Mouse (Mus musculus) ES-Bruce4 (cell line): ENCODE data around the gene Dffb. TPM values are rescaled to one million over a fixed set of nuclear protein-coding genes. Genes with fewer than 3 reads are reported as not detected.

Experiments
- H3K27ac ChIP-seq: 2 replicates; pipeline ENCODE4 v1.5.1; 2012; ENCODE audit warnings: low read length, inconsistent platforms; ENCODE audit not compliant: insufficient read depth
- H3K27me3 ChIP-seq: 2 replicates; pipeline ENCODE4 v1.6.1; 2012; ENCODE audit warnings: mild to moderate bottlenecking, low read length, inconsistent platforms; ENCODE audit not compliant: control insufficient read depth, poor library complexity, insufficient read depth, severe bottlenecking
- H3K36me3 ChIP-seq: 2 replicates; pipeline ENCODE4 v1.6.1; 2012; ENCODE audit warnings: inconsistent platforms, mild to moderate bottlenecking, low read length, moderate library complexity; ENCODE audit not compliant: control insufficient read depth, poor library complexity, insufficient read depth, severe bottlenecking
- H3K4me1 ChIP-seq: one replicate; pipeline ENCODE4 v1.8.1; 2011; ENCODE audit warnings: low read length; ENCODE audit not compliant: control insufficient read depth, insufficient read depth
- H3K4me3 ChIP-seq: 2 replicates; pipeline ENCODE4 v1.5.1; 2011; ENCODE audit warnings: low read depth, mild to moderate bottlenecking, low read length
- H3K9ac ChIP-seq: 2 replicates; pipeline ENCODE4 v1.6.1; 2012; ENCODE audit warnings: low read depth, mild to moderate bottlenecking, inconsistent platforms; ENCODE audit not compliant: poor library complexity, severe bottlenecking
- H3K9me3 ChIP-seq: replicated peaks from 2 replicates; pipeline ENCODE4 v1.6.1; 2012; ENCODE audit warnings: mild to moderate bottlenecking, low read length, inconsistent platforms; ENCODE audit not compliant: control insufficient read depth, poor library complexity, insufficient read depth, severe bottlenecking
- CTCF ChIP-seq: IDR thresholded peaks from one replicate; pipeline ENCODE4 v1.8.1; 2011; ENCODE audit warnings: low read depth, low read length
- EP300 ChIP-seq: IDR thresholded peaks from 2 replicates; pipeline ENCODE4 v1.6.1; 2011; ENCODE audit warnings: low read depth, low read length; ENCODE audit not compliant: insufficient read depth
- POLR2A ChIP-seq: IDR thresholded peaks from one replicate; pipeline ENCODE4 v1.8.1; 2011; ENCODE audit warnings: low read length; ENCODE audit not compliant: insufficient read depth
- polyA plus RNA-seq: library from polyadenylated mRNA; stranded (reverse); fragments of >200 nt; gene quantifications from 2 replicates; pipeline ENCODE4 v1.2.4, GENCODE M21; 2011; ENCODE audit warnings: low read depth; ENCODE audit not compliant: missing spikeins, insufficient read depth, insufficient read length

Gene Dffb
- polyA plus RNA-seq, result 17.3 and 18.5 TPM in 2 replicates

- Histone ChIP-seq H3K4me3 (peak within 1 kb of the TSS; percentile 81), H3K27me3 (no peaks in the 10 kb centered on the region), H3K27ac (no peak within 1 kb of the TSS), H3K9me3 (no peaks in the 10 kb centered on the region), H3K36me3 (no peaks in the 10 kb centered on the region), H3K9ac (peak within 1 kb of the TSS; percentile 33), H3K4me1 (no peaks in the 10 kb centered on the region)
- no peak for TF ChIP-seq POLR2A
- TF ChIP-seq EP300, result peak; percentile 70; the same call in 1 of the 2 replicates
Measured at GRCm38 (mm10) chr4:153974431-153975291, at the start of gene Dffb, which contains the start of gene Cep104. Gene Dffb (minus strand): TSS chr4:153975126. Gene Cep104 (plus strand): TSS chr4:153975194.

DNA sequence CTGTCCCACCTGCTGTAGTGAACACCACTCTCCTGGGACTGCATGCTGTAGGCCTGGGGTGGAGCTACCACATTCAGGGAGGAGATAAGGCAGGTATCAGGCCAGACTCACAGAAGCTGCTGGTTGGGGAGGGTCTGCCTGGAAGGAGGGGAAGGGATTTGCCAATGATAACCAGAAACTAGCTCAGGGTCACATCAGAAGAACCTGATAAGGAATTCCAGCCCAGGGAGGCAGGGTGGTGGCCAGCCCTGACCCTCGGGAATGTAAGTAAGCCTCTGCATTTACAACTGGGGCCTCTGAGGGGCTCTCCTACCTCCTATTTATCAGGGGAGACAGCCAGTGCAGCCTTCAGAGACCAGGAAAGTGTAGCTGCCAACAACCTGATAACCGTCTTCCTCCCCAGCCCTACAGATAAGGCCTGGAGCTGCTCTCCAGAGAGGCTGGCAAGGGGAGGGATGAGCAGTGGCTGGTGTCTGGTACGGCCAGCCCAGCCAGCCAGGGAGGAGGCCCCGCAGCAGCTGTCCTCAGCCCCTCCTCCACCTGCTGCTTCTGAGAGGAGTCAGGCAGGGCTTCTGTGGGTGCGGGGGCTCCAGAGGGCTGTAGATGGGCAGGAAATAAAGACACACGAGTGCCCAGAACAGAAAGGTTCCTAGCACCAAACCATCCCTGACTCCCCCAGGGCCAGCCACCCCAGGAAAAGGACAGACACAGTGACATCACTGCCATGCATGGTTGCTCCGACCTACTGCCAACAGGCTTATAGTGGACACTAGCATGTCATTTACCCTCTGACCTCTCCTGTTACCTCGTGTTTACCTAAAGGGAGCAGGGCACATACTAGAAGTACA is 49.1 kb upstream of the Dffb start:
- Histone ChIP-seq H3K27me3 (no peaks in the 10 kb centered on the region), H3K4me3 (no peak overlapping the region)
- TF ChIP-seq POLR2A (no peak), EP300 (no peak), CTCF (no peak)

DNA sequence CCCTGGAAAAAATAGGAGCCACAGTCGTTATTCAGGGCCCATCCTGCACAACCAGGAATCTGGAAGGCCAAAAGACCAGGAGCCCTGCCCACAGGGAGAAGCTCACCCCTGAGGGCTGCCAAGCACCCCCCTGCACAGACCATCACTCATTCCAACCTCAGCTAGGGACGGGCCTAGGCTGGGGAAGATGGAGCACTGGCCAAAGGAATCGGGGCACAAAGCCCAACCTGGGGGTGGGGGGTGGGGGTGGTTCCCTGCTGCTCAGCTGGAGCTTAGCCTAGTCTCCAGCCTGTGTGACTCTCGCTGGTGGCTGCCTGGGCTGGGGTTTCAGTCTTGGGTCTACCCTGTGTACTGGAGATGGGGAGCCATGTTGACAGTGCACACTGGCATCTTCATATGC is 47.9 kb upstream of the Dffb start:
- H3K27me3 ChIP-seq, result no peaks in the 10 kb centered on the region
- no peak overlapping the region for H3K9ac ChIP-seq
- TF ChIP-seq CTCF (no peak), POLR2A (no peak), EP300 (no peak)
- no peaks in the 10 kb centered on the region for H3K9me3 ChIP-seq
- peaks cover 11% of the 10 kb centered on the region for H3K36me3 ChIP-seq
- H3K27ac ChIP-seq, result no peak overlapping the region
- H3K4me3 ChIP-seq, result no peak overlapping the region
- no peaks in the 10 kb centered on the region for H3K4me1 ChIP-seq

More for the DNA sequence above, 49.1 kb upstream of the Dffb start:
- Histone ChIP-seq H3K9me3 (no peaks in the 10 kb centered on the region), H3K4me1 (no peaks in the 10 kb centered on the region), H3K9ac (no peak overlapping the region), H3K36me3 (peaks cover 5% of the 10 kb centered on the region; the same call in 1 of the 2 replicates), H3K27ac (no peak overlapping the region)

DNA sequence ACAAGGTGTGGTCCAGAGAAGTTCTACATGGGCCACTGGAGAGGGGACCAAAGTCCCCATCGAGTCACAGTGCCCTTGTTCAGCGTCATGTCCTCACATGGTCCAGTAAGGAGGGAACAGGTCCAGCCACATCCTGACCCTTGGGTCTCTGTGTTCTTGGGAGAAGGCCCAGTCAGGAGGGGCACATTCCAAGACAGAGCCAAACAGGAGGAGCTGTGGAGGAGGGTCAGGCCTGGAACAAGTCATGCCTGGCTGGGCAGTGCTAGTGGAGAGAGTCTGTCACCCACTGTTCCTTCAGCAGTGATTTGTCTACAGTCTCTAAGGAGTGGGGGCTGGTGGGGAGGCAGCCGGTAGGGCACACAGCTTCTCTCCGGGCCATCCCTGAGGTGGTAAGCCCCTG is 47.5 kb upstream of the Dffb start:
- Histone ChIP-seq H3K4me3 (no peak overlapping the region), H3K9me3 (no peaks in the 10 kb centered on the region), H3K27ac (no peak overlapping the region), H3K9ac (no peak overlapping the region), H3K27me3 (no peaks in the 10 kb centered on the region), H3K36me3 (peaks cover 13% of the 10 kb centered on the region), H3K4me1 (no peaks in the 10 kb centered on the region)
- no peak for TF ChIP-seq CTCF
- no peak for TF ChIP-seq POLR2A
- TF ChIP-seq EP300, result no peak

DNA sequence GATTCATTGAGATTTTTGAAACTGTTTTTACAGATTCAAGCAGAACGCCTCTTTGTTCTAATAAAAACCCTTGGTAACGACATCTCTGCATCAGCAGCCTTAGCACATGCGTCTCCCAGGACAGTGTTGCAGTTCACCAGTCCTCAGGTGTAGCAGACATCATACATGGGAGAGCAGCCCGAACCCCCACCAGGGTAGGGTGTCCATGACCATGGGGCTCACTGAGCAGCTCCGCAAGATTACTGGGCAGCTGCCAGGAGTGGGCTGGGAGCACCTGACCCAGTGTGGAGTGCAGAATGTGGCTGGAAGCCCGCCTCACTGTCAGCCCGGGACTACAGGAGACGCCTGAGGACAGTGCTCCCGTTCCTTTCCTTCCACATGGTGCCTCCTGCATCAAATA is 46.5 kb upstream of the Dffb start:
- H3K4me1 ChIP-seq, result no peaks in the 10 kb centered on the region
- peaks cover 16% of the 10 kb centered on the region for H3K36me3 ChIP-seq
- TF ChIP-seq CTCF, result no peak
- TF ChIP-seq POLR2A, result no peak
- TF ChIP-seq EP300, result no peak
- H3K9me3 ChIP-seq, result no peaks in the 10 kb centered on the region
- no peaks in the 10 kb centered on the region for H3K27me3 ChIP-seq
- H3K27ac ChIP-seq, result no peak overlapping the region
- H3K4me3 ChIP-seq, result no peak overlapping the region
- H3K9ac ChIP-seq, result no peak overlapping the region

DNA sequence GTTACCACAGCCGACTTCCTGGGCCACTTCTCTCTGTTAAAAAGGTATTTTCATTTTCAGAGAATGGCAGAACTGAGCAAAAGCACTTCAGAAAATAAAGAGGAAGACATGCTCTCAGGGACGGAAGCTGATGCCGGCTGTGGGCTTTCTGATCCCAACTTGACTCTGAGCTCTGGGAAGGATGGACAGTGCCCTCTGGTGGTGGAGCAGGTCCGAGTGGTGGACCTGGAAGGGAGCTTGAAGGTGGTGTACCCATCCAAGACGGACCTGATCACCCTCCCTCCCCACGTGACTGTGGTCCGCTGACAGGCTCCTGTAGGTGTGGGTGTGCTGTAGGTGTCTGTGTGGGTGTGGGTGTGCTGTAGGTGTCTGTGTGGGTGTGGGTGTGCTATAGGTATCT is 44.6 kb upstream of the Dffb start:
- Histone ChIP-seq H3K4me1 (no peaks in the 10 kb centered on the region), H3K36me3 (peaks cover 21% of the 10 kb centered on the region), H3K9ac (no peak overlapping the region), H3K4me3 (no peak overlapping the region), H3K27me3 (no peaks in the 10 kb centered on the region), H3K9me3 (no peaks in the 10 kb centered on the region), H3K27ac (no peak overlapping the region)
- no peak for TF ChIP-seq EP300
- TF ChIP-seq CTCF, result peak; percentile 68
